Mouse (Mus musculus) thymus, adult 2 months (tissue): ENCODE results near the gene Antxr1. TPM values are rescaled to one million over a fixed set of nuclear protein-coding genes. Genes with fewer than 3 reads are reported as not detected.
A peak's percentile ranks its signal among the peaks of the same experiment; 100 is the strongest.

ENCODE experiments used
- DNase-seq: peaks from one replicate; pipeline ENCODE4 v3.0.0; 2021
- H3K27ac ChIP-seq: fragments of 200-500 bp; 2 replicates; pipeline ENCODE4 v1.5.1; 2012; ENCODE audit warnings: low read length, control low read depth; ENCODE audit not compliant: control insufficient read depth, insufficient read depth
- H3K27me3 ChIP-seq: fragments of 200-500 bp; 2 replicates; pipeline ENCODE4 v1.6.1; 2012; ENCODE audit warnings: mild to moderate bottlenecking, low read length, moderate library complexity, mixed read lengths; ENCODE audit not compliant: control insufficient read depth, insufficient read depth
- H3K36me3 ChIP-seq: fragments of 200-500 bp; 2 replicates; pipeline ENCODE4 v1.6.1; 2012; ENCODE audit warnings: mild to moderate bottlenecking, low read length, moderate library complexity; ENCODE audit not compliant: control insufficient read depth, insufficient read depth
- H3K4me1 ChIP-seq: fragments of 200-500 bp; replicated peaks from 2 replicates; pipeline ENCODE4 v1.6.1; 2012; ENCODE audit warnings: low read length; ENCODE audit not compliant: control insufficient read depth, insufficient read depth
- H3K4me3 ChIP-seq: fragments of 200-500 bp; 2 replicates; pipeline ENCODE4 v1.5.1; 2012; ENCODE audit warnings: mild to moderate bottlenecking, low read length, control low read depth, moderate library complexity; ENCODE audit not compliant: control insufficient read depth, insufficient read depth
- CTCF ChIP-seq: fragments of 200-500 bp; IDR thresholded peaks from 2 replicates; pipeline ENCODE4 v1.5.1; 2012; ENCODE audit warnings: mild to moderate bottlenecking, control low read depth, low read length, moderate library complexity, borderline replicate concordance; ENCODE audit not compliant: control insufficient read depth, poor library complexity, insufficient read depth; ENCODE audit errors: extremely low read depth
- POLR2A ChIP-seq: fragments of 200-500 bp; IDR thresholded peaks from 2 replicates; pipeline ENCODE4 v1.6.1; 2012; ENCODE audit warnings: mild to moderate bottlenecking, low read length, control low read depth, moderate library complexity; ENCODE audit not compliant: control insufficient read depth, poor library complexity, insufficient read depth; ENCODE audit errors: extremely low read depth
- WGBS: fragments of 180-500 bp; shearing (Covaris S2); methylation state at CpG from one replicate; pipeline ENCODE4 v1.1.7; 2018; 5-methylcytosine and 5-hydroxymethylcytosine counted together
- polyA plus RNA-seq: library from polyadenylated mRNA; depleted of rRNA; stranded (reverse); fragments of >200 nt; gene quantifications from 2 replicates; pipeline ENCODE4 v1.2.3, GENCODE M21; 2012

Gene Antxr1
- polyA plus RNA-seq, 1 experiment: 3.7 TPM

DNA sequence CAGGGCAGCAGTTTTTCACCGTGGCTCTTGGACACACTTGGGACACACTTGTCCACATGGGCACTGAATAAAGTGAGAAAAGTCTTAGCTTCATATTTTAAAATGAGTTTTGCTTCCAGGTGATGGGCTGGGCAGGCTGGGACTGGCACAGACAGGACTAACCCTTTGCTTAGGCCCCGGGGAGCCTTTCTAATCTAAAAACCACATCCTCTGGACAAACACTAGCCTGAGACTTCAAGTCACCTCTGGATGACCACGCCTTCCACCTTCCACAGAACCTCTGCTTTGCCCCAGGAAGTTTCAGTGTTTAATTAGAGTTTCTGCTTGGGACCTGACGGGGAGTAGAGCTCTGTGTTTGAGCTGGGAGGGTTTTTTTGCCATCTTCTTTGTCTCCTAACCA, 98.4 kb downstream of the Antxr1 start:
- Histone ChIP-seq H3K4me3 (no peak overlapping the region), H3K4me1 (peaks cover 3% of the 10 kb centered on the region), H3K36me3 (no peaks in the 10 kb centered on the region), H3K27ac (no peak overlapping the region), H3K27me3 (no peaks in the 10 kb centered on the region)
- no peak for DNase-seq
- WGBS: 69% methylated on average over 4 of the region's 4 CpGs
- no peak for TF ChIP-seq CTCF
- no peak for TF ChIP-seq POLR2A

GRCm38 (mm10) chr6:87236061-87236460, 99.6 kb downstream of the Antxr1 start:
- Histone ChIP-seq H3K4me1 (peaks cover 10% of the 10 kb centered on the region), H3K27ac (no peak overlapping the region)
- 93% methylated on average over 8 of the region's 8 CpGs for WGBS

DNA sequence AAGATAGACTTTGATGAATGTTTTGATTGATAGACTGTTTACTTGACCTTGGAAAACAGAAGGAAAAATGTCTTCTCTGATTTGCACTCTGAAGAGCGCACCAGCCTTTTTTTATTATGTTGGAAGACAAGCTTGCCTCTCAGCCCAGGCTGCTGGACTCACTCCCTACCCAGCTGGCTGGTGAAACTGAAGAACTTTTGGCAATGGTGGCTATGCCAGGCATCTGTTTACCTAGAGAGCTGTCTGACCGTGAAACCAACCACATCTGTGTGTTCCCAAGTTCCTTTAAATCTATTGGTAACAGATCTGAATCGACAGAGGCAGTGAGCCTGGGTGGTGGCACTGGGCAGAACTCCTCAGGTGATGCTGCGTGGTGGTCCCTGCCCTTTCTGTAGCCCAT, 102.5 kb downstream of the Antxr1 start:
- H3K27me3 ChIP-seq: no peaks in the 10 kb centered on the region
- no peak overlapping the region for H3K27ac ChIP-seq
- TF ChIP-seq POLR2A (no peak), CTCF (no peak)
- H3K4me3 ChIP-seq: no peak overlapping the region
- H3K4me1 ChIP-seq: peaks cover 10% of the 10 kb centered on the region
- DNase-seq: no peak
- H3K36me3 ChIP-seq: no peaks in the 10 kb centered on the region
- WGBS: 84% methylated on average over 4 of the region's 4 CpGs

More at GRCm38 (mm10) chr6:87236061-87236460, 99.6 kb downstream of the Antxr1 start:
- no peaks in the 10 kb centered on the region for H3K36me3 ChIP-seq
- no peak overlapping the region for H3K4me3 ChIP-seq
- no peak for DNase-seq
- no peaks in the 10 kb centered on the region for H3K27me3 ChIP-seq
- TF ChIP-seq POLR2A: no peak
- no peak for TF ChIP-seq CTCF

- TF ChIP-seq CTCF: no peak
- no peak for TF ChIP-seq POLR2A
- DNase-seq: no peak
- WGBS: 97% methylated on average over 2 of the region's 2 CpGs
Observed at GRCm38 (mm10) chr6:87230041-87230440, 105.6 kb downstream of the Antxr1 start.

GRCm38 (mm10) chr6:87227940-87228339, 107.7 kb downstream of the Antxr1 start:
- no peak for TF ChIP-seq CTCF
- no peak for TF ChIP-seq POLR2A
- Histone ChIP-seq H3K27ac (no peak overlapping the region; the same call in 1 of the 2 replicates), H3K4me3 (no peak overlapping the region), H3K4me1 (peaks cover 35% of the 10 kb centered on the region), H3K27me3 (no peaks in the 10 kb centered on the region), H3K36me3 (no peaks in the 10 kb centered on the region)
- DNase-seq: peak; percentile 78
- WGBS: 2% methylated on average over 10 of the region's 10 CpGs

More at GRCm38 (mm10) chr6:87230041-87230440, 105.6 kb downstream of the Antxr1 start:
- no peaks in the 10 kb centered on the region for H3K36me3 ChIP-seq
- H3K27ac ChIP-seq: no peak overlapping the region
- no peak overlapping the region for H3K4me3 ChIP-seq
- peaks cover 30% of the 10 kb centered on the region for H3K4me1 ChIP-seq
- no peaks in the 10 kb centered on the region for H3K27me3 ChIP-seq

DNA sequence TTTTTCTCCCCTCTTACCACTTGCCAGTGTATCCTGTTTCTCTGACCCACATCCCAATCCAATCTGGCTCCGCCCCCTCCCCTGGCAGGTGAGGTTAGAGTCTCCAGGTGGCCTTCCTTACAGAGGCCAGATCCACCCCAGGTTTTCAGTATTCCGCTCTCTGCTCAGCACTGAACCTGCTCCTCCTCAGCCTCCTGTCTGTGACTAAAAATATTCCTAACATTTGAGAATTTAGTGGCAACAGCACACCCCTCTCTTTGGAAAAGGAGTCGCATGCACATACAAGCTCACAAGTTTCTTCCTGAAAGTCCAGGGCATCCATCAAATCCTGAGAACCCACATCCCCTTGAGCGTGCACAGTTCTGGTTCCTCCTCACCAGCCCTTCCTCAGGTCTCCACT, 109.3 kb downstream of the Antxr1 start:
- Histone ChIP-seq H3K27me3 (no peaks in the 10 kb centered on the region), H3K27ac (no peak overlapping the region), H3K36me3 (no peaks in the 10 kb centered on the region), H3K4me1 (peaks cover 25% of the 10 kb centered on the region), H3K4me3 (no peak overlapping the region)
- no peak for DNase-seq
- 96% methylated on average over 4 of the region's 4 CpGs for WGBS
- no peak for TF ChIP-seq POLR2A
- no peak for TF ChIP-seq CTCF

DNA sequence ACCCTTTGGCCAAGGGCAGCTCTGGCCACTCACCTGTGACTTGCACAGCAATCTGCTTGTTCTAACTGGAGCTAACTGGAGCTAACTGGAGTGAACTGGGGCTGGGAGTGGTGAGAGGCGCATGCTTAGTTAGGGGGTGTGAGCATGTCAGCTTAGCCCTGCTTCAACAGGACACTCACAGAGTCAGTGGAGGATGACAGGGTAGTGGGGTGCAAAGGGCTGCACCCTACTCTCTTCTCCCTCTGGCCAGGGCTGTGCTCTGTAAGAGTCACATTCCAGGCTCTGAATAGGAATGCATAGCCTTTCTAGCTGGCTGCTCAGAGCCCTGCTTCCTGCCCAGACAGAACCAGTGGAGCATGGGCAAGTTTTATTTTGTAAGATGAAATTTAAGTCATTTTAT, 110.3 kb downstream of the Antxr1 start:
- no peaks in the 10 kb centered on the region for H3K27me3 ChIP-seq
- H3K4me1 ChIP-seq: peaks cover 25% of the 10 kb centered on the region
- no peak for TF ChIP-seq CTCF
- TF ChIP-seq POLR2A: no peak
- no peak overlapping the region for H3K4me3 ChIP-seq
- DNase-seq: no peak
- no peak overlapping the region for H3K27ac ChIP-seq
- H3K36me3 ChIP-seq: no peaks in the 10 kb centered on the region
- WGBS: 93% methylated on average over 1 of the region's 1 CpGs
